Mouse (Mus musculus) lung, adult 2 months (tissue): ENCODE data around the gene Dscam.

Source experiments
- CTCF ChIP-seq: fragments of 200-500 bp; IDR thresholded peaks from 2 replicates; pipeline ENCODE4 v1.5.1; 2011; ENCODE audit warnings: mild to moderate bottlenecking, low read length, control low read depth; ENCODE audit not compliant: insufficient read depth
- POLR2A ChIP-seq: fragments of 200-500 bp; IDR thresholded peaks from 2 replicates; pipeline ENCODE4 v1.6.1; 2011; ENCODE audit warnings: low read depth, mild to moderate bottlenecking, control low read depth, low read length, borderline replicate concordance; ENCODE audit errors: extremely low read depth

- TF ChIP-seq CTCF: no peak
- TF ChIP-seq POLR2A: no peak
These were observed 552.8 kb downstream of the Dscam start for GRCm38 (mm10) chr16:96617772-96618171.
